Comparison of ENCODE assay signal across 7 mouse cellular contexts in the genomic region with DNA sequence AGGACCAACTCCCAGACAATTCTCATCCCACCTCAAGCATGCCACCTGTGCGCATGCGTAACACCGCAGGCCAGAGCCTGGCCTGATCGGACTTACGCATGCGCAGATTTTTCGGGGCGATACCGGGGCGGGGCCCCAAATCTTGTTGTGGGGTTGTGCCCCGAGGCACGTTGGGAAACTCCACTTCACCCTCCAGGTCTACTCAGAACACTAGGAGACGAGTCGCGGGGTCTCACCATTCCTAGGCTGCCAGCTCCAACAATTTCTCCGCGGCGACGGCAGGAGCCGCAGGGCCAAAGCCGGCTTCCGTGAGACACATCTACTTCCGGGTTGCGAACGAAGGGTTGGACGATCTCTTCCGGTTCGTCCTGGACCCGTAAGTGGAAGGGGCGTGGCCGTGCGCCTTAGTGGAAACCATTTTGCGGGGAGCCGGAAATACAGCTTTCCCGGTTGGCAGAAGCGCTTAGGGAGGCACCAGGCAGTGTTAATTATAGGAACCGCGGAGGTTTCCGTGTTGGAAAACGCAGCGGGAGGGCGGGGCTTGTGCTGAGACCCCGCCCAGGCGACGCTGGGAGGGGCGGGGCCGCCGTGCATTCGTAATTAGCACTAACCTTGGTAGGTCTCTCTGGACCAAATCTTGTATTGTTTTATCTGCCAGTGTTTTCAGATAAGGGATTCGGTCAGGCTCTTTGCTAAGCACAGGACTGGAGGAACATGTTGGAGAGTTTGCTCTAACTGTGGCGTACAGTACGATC. TPM values are rescaled to one million over a fixed set of nuclear protein-coding genes. Genes with fewer than 3 reads are reported as not detected.
DNase-seq lines count a peak whose midpoint lies in the region; ATAC-seq lines count a peak whose summit lies in the region.

A gene (minus strand): TSS at position 336 of the 755 bp plus-strand sequence.

- H3K4me3 ChIP-seq in embryonic facial prominence, embryonic 12.5 days: peak within 1 kb of the TSS; percentile 65
- H3K4me3 ChIP-seq in limb, embryonic 11.5 days (ENCODE audit: low read depth, low read length): peak within 1 kb of the TSS; percentile 48
- H3K4me3 ChIP-seq in midbrain, embryonic 14.5 days (replicated peaks; ENCODE audit: low read depth, low read length): peak within 1 kb of the TSS; percentile 56

- H3K9ac ChIP-seq in embryonic facial prominence, embryonic 12.5 days: peak within 1 kb of the TSS; percentile 66
- peak within 1 kb of the TSS; percentile 59 for H3K9ac ChIP-seq in limb, embryonic 11.5 days (ENCODE audit: low read length)
- peak within 1 kb of the TSS; percentile 61 for H3K9ac ChIP-seq in midbrain, embryonic 14.5 days (replicated peaks; ENCODE audit: low read length)

- 0 out of 2 replicates have a peak, but pooled peaks cover 4% of the 10 kb centered on the region for H3K4me1 ChIP-seq in embryonic facial prominence, embryonic 12.5 days
- H3K4me1 ChIP-seq in limb, embryonic 11.5 days (ENCODE audit: control insufficient read depth, insufficient read depth, low read length): 0 out of 2 replicates have a peak, but pooled peaks cover 3% of the 10 kb centered on the region
- H3K4me1 ChIP-seq in midbrain, embryonic 14.5 days (ENCODE audit: control insufficient read depth, insufficient read depth, low read length): peaks cover 7% of the 10 kb centered on the region

- no peaks in the 10 kb centered on the region for H3K27me3 ChIP-seq in embryonic facial prominence, embryonic 12.5 days
- no peaks in the 10 kb centered on the region for H3K27me3 ChIP-seq in limb, embryonic 11.5 days (ENCODE audit: control insufficient read depth, insufficient read depth, low read length)
- H3K27me3 ChIP-seq in midbrain, embryonic 14.5 days (ENCODE audit: control insufficient read depth, insufficient read depth, low read length): no peaks in the 10 kb centered on the region

- peak within 1 kb of the TSS; percentile 93 for H3K27ac ChIP-seq in embryonic facial prominence, embryonic 12.5 days
- H3K27ac ChIP-seq in limb, embryonic 11.5 days (replicated peaks; ENCODE audit: low read depth, low read length): peak within 1 kb of the TSS; percentile 94
- H3K27ac ChIP-seq in midbrain, embryonic 14.5 days (replicated peaks; ENCODE audit: low read depth, low read length): peak within 1 kb of the TSS; percentile 94

- peak; percentile 89 for ATAC-seq in embryonic facial prominence, embryonic 12.5 days (ENCODE audit: insufficient number of reproducible peaks, insufficient read depth, low FRiP score, low TSS enrichment)
- peak; percentile 91 for ATAC-seq in limb, embryonic 11.5 days (ENCODE audit: insufficient number of reproducible peaks, low FRiP score, low TSS enrichment, low read depth)
- ATAC-seq in midbrain, embryonic 14.5 days (ENCODE audit: low FRiP score, low TSS enrichment): peak; percentile 93

- peaks cover 28% of the 10 kb centered on the region for H3K36me3 ChIP-seq in embryonic facial prominence, embryonic 12.5 days
- H3K36me3 ChIP-seq in limb, embryonic 11.5 days (ENCODE audit: control insufficient read depth, insufficient read depth, low read length): no peaks in the 10 kb centered on the region
- H3K36me3 ChIP-seq in midbrain, embryonic 14.5 days (ENCODE audit: control insufficient read depth, insufficient read depth, low read length): peaks cover 27% of the 10 kb centered on the region

- no peaks in the 10 kb centered on the region for H3K9me3 ChIP-seq in embryonic facial prominence, embryonic 12.5 days
- no peaks in the 10 kb centered on the region for H3K9me3 ChIP-seq in limb, embryonic 11.5 days (ENCODE audit: control insufficient read depth, low read length)
- no peaks in the 10 kb centered on the region for H3K9me3 ChIP-seq in midbrain, embryonic 14.5 days (ENCODE audit: control insufficient read depth, low read length)

- peak; percentile 93 for DNase-seq in adrenal gland, postnatal 25 days
- peak; percentile 100 for DNase-seq in heart, adult 11 months
- peak; percentile 98 for DNase-seq in kidney, adult 18-20 months
- peak; percentile 97 for DNase-seq in limb, embryonic 11.5 days (ENCODE audit: low spot score)
- peak; percentile 100 for DNase-seq in midbrain, embryonic 14.5 days
- peak; percentile 91 to 92 for DNase-seq in spleen, adult 18-20 months

- peak within 1 kb of the TSS; percentile 68 for H3K4me2 ChIP-seq in embryonic facial prominence, embryonic 12.5 days (replicated peaks)
- peak within 1 kb of the TSS; percentile 85 for H3K4me2 ChIP-seq in limb, embryonic 11.5 days (ENCODE audit: low read depth, severe bottlenecking)
- peak within 1 kb of the TSS; percentile 75 for H3K4me2 ChIP-seq in midbrain, embryonic 14.5 days (ENCODE audit: low read length)

- WGBS in embryonic facial prominence, embryonic 12.5 days: under 1% methylated on average over 52 of the region's 52 CpGs
- under 1% methylated on average over 52 of the region's 52 CpGs for WGBS in limb, embryonic 11.5 days
- under 1% methylated on average over 52 of the region's 52 CpGs for WGBS in midbrain, embryonic 14.5 days

RNA-seq across cellular contexts. Expression of the gene that starts here (rescaled TPM):
- total RNA-seq in adrenal gland, postnatal 25 days (2021): 32.5 and 54.6 TPM in 2 replicates
- polyA plus RNA-seq in embryonic facial prominence, embryonic 12.5 days (2016; fragmentation: Nextera tagmentation; extraction: Ambion mirVana): 159 and 160 TPM in 2 replicates
- 165 and 168 TPM in 2 replicates for polyA plus RNA-seq in limb, embryonic 11.5 days (2014; fragmentation: Nextera tagmentation; extraction: Ambion mirVana)
- polyA plus RNA-seq in midbrain, embryonic 14.5 days (2014; fragmentation: Nextera tagmentation; extraction: Ambion mirVana): 219 and 239 TPM in 2 replicates

Comparison
In these comparisons a context has a peak if more than half of its experiments do, and no peak if none do; other contexts are left out.
1. Peak in every context shown above with its lines: DNase-seq, ATAC-seq, H3K4me3 ChIP-seq and H3K27ac ChIP-seq.